Mouse (Mus musculus) spleen, embryonic (tissue): ENCODE data around the gene Gm20388.

Experiments used
- CTCF ChIA-PET: fragments of 350-600 bp; sonication (Branson Sonifier 250); formaldehyde crosslinking; loops from one replicate; lab custom pipeline; 2022; lab: Charles Lee

The Gm20388 gene

GRCm38 (mm10) chr8:121528790-121529189 is 1618.1 kb downstream of the Gm20388 start:
- CTCF ChIA-PET = no interaction called here

- CTCF ChIA-PET = no interaction called here
Measured at GRCm38 (mm10) chr8:121530639-121531038, 1620.0 kb downstream of the Gm20388 start.

- CTCF ChIA-PET = no interaction called here
Measured at GRCm38 (mm10) chr8:121532381-121532780, 1621.7 kb downstream of the Gm20388 start.

- CTCF ChIA-PET = no interaction called here
Measured at GRCm38 (mm10) chr8:121541862-121542261, 1631.2 kb downstream of the Gm20388 start.

GRCm38 (mm10) chr8:121542901-121543300 is 1632.3 kb downstream of the Gm20388 start:
- CTCF ChIA-PET = no interaction called here

GRCm38 (mm10) chr8:121544276-121544785 is 1633.7 kb downstream of the Gm20388 start, which contains the start of gene 1700018B08Rik:
TSS of gene 1700018B08Rik (minus strand) at chr8:121544320.
- CTCF ChIA-PET = no interaction called here

GRCm38 (mm10) chr8:121544936-121545335 is 1634.3 kb downstream of the Gm20388 start:
- CTCF ChIA-PET = no interaction called here

GRCm38 (mm10) chr8:121547132-121547531 is 1636.5 kb downstream of the Gm20388 start:
- CTCF ChIA-PET = interaction anchor here (0.6 to 0.7 kb wide), 4 partner anchors 43 to 693 kb away, joined by 3 to 7 read pairs (median 3); partner anchors contain the start of gene Map1lc3b

- CTCF ChIA-PET = no interaction called here
Measured at GRCm38 (mm10) chr8:121550056-121550455, 1639.4 kb downstream of the Gm20388 start.

GRCm38 (mm10) chr8:121551065-121551985 is 1640.7 kb downstream of the Gm20388 start:
- CTCF ChIA-PET = no interaction called here

GRCm38 (mm10) chr8:121552506-121552905 is 1641.9 kb downstream of the Gm20388 start:
- CTCF ChIA-PET = no interaction called here

- CTCF ChIA-PET = no interaction called here
Measured at GRCm38 (mm10) chr8:121553831-121554475, 1643.3 kb downstream of the Gm20388 start.

GRCm38 (mm10) chr8:121557746-121558145 is 1647.1 kb downstream of the Gm20388 start:
- CTCF ChIA-PET = no interaction called here

- CTCF ChIA-PET = no interaction called here
Measured at GRCm38 (mm10) chr8:121558538-121558937, 1647.9 kb downstream of the Gm20388 start.

GRCm38 (mm10) chr8:121559801-121560200 is 1649.2 kb downstream of the Gm20388 start:
- CTCF ChIA-PET = no interaction called here

GRCm38 (mm10) chr8:121560432-121561100 is 1649.9 kb downstream of the Gm20388 start:
- CTCF ChIA-PET = no interaction called here

- CTCF ChIA-PET = no interaction called here
Measured at GRCm38 (mm10) chr8:121561636-121562345, 1651.2 kb downstream of the Gm20388 start.

- CTCF ChIA-PET = no interaction called here
Measured at GRCm38 (mm10) chr8:121562941-121563351, 1652.3 kb downstream of the Gm20388 start.

- CTCF ChIA-PET = no interaction called here
Measured at GRCm38 (mm10) chr8:121563701-121564100, 1653.1 kb downstream of the Gm20388 start.

- CTCF ChIA-PET = no interaction called here
Measured at GRCm38 (mm10) chr8:121568321-121568720, 1657.7 kb downstream of the Gm20388 start.

- CTCF ChIA-PET = no interaction called here
Measured at GRCm38 (mm10) chr8:121570335-121570734, 1659.7 kb downstream of the Gm20388 start.
